Mouse (Mus musculus) mesoderm, embryonic 11.5 days (tissue): ENCODE results near the gene C530008M17Rik.

Source experiments
- DNase-seq: peaks from one replicate; pipeline ENCODE4 v3.0.0-alpha.2; 2012; ENCODE audit warnings: low read depth, low spot score

Gene C530008M17Rik

GRCm38 (mm10) chr5:76702646-76703045, 46.3 kb downstream of the C530008M17Rik start:
- no peak for DNase-seq

DNA sequence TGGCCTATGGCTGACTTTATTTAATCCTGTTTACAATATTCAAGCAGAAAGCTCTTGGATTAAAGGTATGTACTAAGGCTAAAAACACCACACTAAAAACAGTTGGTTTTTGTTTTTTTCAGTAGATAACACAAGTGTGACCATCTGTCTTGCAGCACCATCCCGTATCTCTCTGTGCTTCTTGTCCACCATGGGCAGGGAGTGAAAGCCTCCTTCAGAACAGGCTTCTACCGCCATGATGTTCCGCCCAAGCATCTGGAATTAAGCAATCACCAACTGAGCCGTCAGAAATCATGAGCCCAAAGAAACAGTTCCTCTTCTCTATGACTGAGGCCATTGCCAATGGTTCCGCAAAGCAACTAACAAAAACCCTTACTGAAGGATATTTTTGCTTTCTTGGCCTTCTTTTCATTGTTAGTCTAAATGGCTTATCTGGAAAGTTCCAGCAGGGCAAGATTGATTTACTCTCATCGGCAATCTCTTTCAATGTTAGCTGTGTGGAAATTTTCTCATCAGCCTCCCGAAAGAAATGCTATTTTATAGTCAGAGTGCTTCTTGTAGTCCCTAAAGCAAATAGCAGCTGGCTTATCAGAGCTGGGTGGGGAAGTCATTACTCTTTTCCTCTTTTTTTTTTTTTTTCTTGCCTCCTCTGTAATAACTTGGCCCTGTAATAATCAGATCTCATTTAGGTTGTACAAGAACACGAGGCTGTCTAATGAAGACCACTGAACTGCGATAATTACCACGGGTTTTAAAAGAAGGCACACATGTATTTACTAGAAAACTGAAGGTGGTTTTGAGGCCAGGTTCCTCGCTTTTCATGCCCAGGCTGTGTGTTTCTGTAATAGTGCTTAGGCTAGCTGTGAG, 49.2 kb downstream of the C530008M17Rik start:
- DNase-seq, result no peak

DNA sequence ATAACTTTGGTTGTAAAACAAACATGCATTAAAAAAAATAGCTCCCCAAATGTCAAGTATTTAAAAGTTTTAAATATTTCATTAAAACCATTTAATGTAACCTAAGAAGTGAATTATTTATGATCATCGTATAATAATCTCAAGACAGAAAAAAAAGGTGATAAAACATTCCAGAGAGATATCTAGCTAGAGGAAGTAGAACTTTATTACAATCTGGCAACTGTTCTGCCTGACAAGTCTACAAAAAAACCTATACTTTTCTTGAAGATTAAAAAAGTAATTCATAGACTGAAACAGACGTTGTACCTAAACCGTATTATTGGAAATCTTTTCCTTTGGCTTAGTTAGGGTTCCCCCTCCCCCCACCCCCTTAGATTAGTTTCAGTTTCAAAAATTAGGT, 50.8 kb downstream of the C530008M17Rik start:
- DNase-seq, result no peak

GRCm38 (mm10) chr5:76708004-76708403, 51.7 kb downstream of the C530008M17Rik start:
- no peak for DNase-seq

GRCm38 (mm10) chr5:76713743-76714142, 57.4 kb downstream of the C530008M17Rik start:
- no peak for DNase-seq

DNA sequence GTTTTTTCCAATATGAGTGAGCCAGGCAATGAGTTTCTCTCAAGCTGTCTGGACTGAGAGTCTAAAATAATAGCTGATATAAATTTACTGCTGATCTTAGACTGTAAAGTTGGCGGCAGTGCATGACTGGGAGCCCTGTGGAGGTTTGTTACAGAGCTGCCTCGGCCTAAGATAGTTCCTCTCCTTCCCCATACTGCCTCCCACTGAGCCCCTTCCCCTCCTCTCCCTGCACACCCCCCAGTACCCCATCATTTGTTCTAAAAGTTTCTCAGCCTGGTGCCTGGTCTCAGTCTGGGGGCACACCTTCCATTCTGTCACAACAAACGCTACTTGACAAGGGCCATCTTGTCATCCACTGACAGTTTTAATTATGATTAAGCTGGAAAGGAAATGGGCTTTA, 63.6 kb downstream of the C530008M17Rik start:
- DNase-seq, result no peak

GRCm38 (mm10) chr5:76724878-76725277, 68.6 kb downstream of the C530008M17Rik start:
- no peak for DNase-seq

GRCm38 (mm10) chr5:76726518-76727103, 70.3 kb downstream of the C530008M17Rik start:
- no peak for DNase-seq

GRCm38 (mm10) chr5:76733055-76733641, 76.8 kb downstream of the C530008M17Rik start:
- DNase-seq, result no peak

- DNase-seq, result no peak
Observed at GRCm38 (mm10) chr5:76741463-76741862, 85.2 kb downstream of the C530008M17Rik start.

DNA sequence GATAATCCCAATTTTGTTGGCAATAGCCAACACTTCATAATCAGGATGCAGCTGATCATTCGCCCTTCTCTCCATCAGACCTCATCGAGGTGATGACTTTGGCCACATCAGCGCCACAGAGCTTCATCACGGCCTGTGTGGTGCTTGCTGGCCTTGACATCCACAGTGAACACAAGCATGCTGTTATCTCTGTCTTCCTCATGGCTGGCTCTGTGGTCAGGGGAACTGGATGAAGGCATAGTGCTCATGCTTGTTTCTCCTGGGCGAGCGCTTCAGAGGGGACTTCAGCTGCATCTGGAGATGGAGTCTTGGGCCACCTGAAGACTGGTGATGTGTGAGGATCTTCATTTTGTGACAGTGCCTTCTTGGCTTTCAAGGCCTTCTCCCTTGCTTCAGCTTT, 85.8 kb downstream of the C530008M17Rik start:
- no peak for DNase-seq

DNA sequence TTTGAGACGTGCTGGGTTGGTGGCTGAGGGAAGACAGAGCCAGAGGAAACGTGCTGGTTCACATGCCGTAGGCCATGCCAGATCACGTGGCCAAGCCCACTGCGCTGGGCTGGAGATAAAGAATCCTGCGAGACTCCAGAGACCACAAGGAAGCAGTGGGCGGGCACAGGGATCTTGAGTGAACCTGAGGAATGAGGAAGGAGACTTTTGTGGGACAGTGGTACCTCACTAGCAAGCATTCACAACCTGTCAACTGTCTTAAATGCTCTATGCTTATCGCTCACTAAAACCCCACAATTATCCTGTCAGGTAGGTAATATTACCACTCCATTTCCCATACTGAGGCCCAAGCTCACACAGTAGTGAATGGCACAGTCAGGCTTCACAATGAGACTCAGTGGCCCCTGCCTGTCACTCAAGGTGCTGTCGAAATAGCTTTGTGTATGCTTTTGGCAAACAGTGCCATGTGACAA, 88.5 kb downstream of the C530008M17Rik start:
- DNase-seq, result no peak

- DNase-seq, result no peak
Observed at GRCm38 (mm10) chr5:76747851-76748250, 91.5 kb downstream of the C530008M17Rik start.

DNA sequence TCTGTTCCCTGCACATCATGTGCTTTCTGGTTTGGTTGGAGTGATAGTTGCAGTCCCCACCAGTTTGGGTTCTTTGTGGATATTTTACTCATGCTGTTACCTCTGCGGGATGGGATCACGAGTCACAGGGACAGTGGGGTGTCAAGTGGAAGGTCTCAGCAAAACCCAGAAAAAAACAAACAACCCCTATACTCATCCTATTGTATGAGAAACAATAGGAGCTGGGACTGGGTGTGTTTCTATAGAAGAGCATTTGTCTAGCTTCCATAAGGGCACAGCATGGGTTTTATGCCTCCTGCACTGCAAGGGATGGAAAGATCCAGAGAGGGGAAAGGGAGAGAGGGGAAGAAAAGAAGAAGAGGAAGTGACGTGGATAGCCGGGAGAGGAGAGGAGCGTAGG, 96.0 kb downstream of the C530008M17Rik start:
- DNase-seq, result no peak

DNA sequence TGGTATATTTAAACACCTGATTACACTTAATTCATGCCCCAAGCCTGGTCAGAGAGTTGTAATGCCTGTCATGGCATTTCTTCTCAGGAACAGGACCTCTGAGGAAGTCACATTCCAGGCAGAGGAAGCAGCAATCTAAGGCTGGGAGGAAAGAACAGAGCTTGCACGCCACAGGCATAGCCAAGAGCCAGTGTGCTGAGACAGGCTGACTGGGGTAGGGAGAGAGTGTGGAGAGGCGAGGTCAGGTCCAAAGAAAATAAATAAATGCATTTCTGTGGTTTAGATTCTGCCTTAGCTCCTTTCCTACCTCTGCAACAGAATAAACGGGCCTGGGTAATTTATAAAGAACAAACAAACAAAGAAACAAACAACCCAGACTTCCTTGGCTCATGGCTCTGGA, 104.0 kb downstream of the C530008M17Rik start:
- no peak for DNase-seq

GRCm38 (mm10) chr5:76762030-76762698, 105.9 kb downstream of the C530008M17Rik start:
- DNase-seq, result peak; percentile 43

- no peak for DNase-seq
Observed at GRCm38 (mm10) chr5:76763148-76763701, 106.9 kb downstream of the C530008M17Rik start.

- DNase-seq, result no peak
Observed at GRCm38 (mm10) chr5:76763731-76764130, 107.4 kb downstream of the C530008M17Rik start.

DNA sequence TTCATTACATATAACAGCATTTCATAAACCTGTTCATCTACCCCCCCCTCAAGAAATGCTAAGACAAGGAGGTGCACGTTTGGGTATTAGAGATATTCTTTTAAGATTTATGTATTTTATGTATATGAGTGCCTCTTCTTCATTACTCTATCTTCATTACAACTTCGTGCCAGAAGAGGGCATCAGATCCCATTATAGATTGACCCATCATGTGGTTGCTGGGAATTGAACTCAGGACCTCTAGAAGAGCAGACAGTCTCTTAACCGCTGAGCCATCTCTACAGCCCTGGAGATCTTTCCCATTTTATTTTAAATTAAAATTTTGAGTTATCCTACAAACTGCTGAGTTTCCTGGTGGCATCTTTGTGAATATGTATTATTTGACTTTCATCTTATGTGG, 112.7 kb downstream of the C530008M17Rik start:
- no peak for DNase-seq

- no peak for DNase-seq
Observed at GRCm38 (mm10) chr5:76769572-76769971, 113.3 kb downstream of the C530008M17Rik start.

GRCm38 (mm10) chr5:76771371-76771770, 115.1 kb downstream of the C530008M17Rik start:
- no peak for DNase-seq

DNA sequence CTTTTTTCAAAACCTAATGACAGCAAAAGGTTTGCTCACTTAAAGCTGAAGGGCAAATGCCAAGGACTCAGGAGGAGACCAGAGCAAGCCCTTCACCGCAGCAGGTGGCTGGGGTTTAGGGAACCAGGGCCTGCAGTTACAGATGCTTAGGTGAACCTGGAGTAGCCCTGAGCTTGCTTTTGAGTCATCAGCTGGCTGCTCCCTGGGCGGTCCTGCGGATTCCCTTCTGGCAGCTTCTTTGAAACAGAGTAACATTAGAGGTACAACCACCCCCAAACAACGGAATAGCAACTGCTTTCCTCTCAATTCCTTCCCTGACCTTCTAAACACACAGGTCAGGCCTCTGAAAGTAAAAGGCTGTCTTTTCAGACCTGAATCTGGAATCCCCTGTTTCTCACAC, 116.5 kb downstream of the C530008M17Rik start:
- DNase-seq, result no peak
